Mouse (Mus musculus): Measurements from ENCODE around the gene Hspa4. TPM values are rescaled to one million over a fixed set of nuclear protein-coding genes. Genes with fewer than 3 reads are reported as not detected.

Hspa4 gene
- total and polyA plus RNA-seq, 3 experiments, result 184 to 585 (median 363) TPM

DNA sequence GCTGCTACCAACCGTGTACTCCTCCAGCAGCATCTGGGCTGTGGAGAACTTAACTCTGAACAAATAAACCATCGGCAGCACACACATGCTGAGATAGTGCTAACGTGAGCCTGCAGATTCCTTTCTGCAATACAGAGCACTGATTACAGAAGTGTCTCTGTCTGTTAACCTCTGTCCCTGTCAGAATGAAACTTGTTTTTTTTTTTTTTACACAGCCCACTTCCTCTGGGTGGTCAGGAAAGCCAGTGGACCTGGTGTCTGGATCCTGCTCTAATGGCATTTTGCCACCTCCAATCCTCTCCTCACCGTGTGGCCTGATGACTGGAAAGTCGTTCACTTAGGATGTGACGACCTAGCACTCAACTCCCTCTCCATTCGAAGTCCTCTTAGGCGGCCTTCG, 66.7 kb downstream of the Hspa4 start:
- Histone ChIP-seq H3K79me2 (replicated peaks; ENCODE audit: control insufficient read depth, extremely low read depth, insufficient read depth, poor library complexity, severe bottlenecking) (no peaks in the 10 kb centered on the region), H3K27me3 (replicated peaks) (no peaks in the 10 kb centered on the region), H3K9ac (ENCODE audit: insufficient read depth, low read depth) (no peak overlapping the region), H3K4me2 (ENCODE audit: insufficient read depth, low read depth, poor library complexity, severe bottlenecking) (no peak overlapping the region), H3K36me3 (replicated peaks in 1 of 2; ENCODE audit: control insufficient read depth in 1 of 2, insufficient read depth in 1 of 2, low read length in 1 of 2) (no peaks in the 10 kb centered on the region), H3K4me3 (replicated peaks in 1 of 3; ENCODE audit: low read depth in 2 of 3, low read length in 2 of 3, poor library complexity in 1 of 3) (no peak overlapping the region), H3K9me3 (replicated peaks; ENCODE audit: low read length) (peaks cover 9% of the 10 kb centered on the region), H3K4me1 (ENCODE audit: control insufficient read depth in 1 of 2, insufficient read depth in 2 of 2) (peaks cover 6 to 12% of the 10 kb centered on the region in 2 experiments; a peak in 3 of 4 replicates), H3K27ac (ENCODE audit: insufficient read depth, low read depth) (no peak overlapping the region)
- in situ Hi-C loops (cut with MboI; ENCODE audit: low pct_ligation_motif_present, low pct_unique_long_range_greater_than_20kb, low sequenced_read_pairs) (no loop called here), dilution Hi-C loops (cut with MboI; ENCODE audit: extremely low pct_ligation_motif_present, extremely low pct_unique_long_range_greater_than_20kb, low sequenced_read_pairs) (no loop called here)
- DNase-seq (ENCODE audit: extremely low read depth), result no peak
- TF ChIP-seq ZMIZ1 (IDR thresholded peaks at IDR 0.05; ENCODE audit: low read depth, low read length) (no peak), IRF4 (IDR thresholded peaks at IDR 0.05; ENCODE audit: low read depth, low read length) (peak; percentile 28; the same call in 1 of the 2 replicates), ZNF384 (IDR thresholded peaks at IDR 0.05; ENCODE audit: low read depth, low read length) (peak; percentile 88)

- H3K36me3 ChIP-seq (replicated peaks in 1 of 2; ENCODE audit: control insufficient read depth in 1 of 2, insufficient read depth in 1 of 2, low read length in 1 of 2), result no peaks in the 10 kb centered on the region
- H3K27me3 ChIP-seq (replicated peaks), result no peaks in the 10 kb centered on the region
- no peaks in the 10 kb centered on the region for H3K79me2 ChIP-seq (replicated peaks; ENCODE audit: control insufficient read depth, extremely low read depth, insufficient read depth, poor library complexity, severe bottlenecking)
- no peak overlapping the region for H3K4me3 ChIP-seq (replicated peaks in 1 of 3; ENCODE audit: low read depth in 2 of 3, low read length in 2 of 3, poor library complexity in 1 of 3)
- H3K27ac ChIP-seq (ENCODE audit: insufficient read depth, low read depth), result no peak overlapping the region
- in situ Hi-C loops (cut with MboI; ENCODE audit: low pct_ligation_motif_present, low pct_unique_long_range_greater_than_20kb, low sequenced_read_pairs), result no loop called here
- no peak for TF ChIP-seq MAX (IDR thresholded peaks at IDR 0.05; ENCODE audit: low read length)
- H3K4me1 ChIP-seq (ENCODE audit: control insufficient read depth in 1 of 2, insufficient read depth in 2 of 2), result peaks cover 6 to 12% of the 10 kb centered on the region in 2 experiments; a peak in 3 of 4 replicates
- H3K9me3 ChIP-seq (replicated peaks; ENCODE audit: low read length), result peaks cover 7% of the 10 kb centered on the region
- no peak for DNase-seq (ENCODE audit: extremely low read depth)
- H3K9ac ChIP-seq (ENCODE audit: insufficient read depth, low read depth), result no peak overlapping the region
- dilution Hi-C loops (cut with MboI; ENCODE audit: extremely low pct_ligation_motif_present, extremely low pct_unique_long_range_greater_than_20kb, low sequenced_read_pairs), result no loop called here
- H3K4me2 ChIP-seq (ENCODE audit: insufficient read depth, low read depth, poor library complexity, severe bottlenecking), result no peak overlapping the region
Measured at GRCm38 (mm10) chr11:53231836-53232235, 68.4 kb downstream of the Hspa4 start.

DNA sequence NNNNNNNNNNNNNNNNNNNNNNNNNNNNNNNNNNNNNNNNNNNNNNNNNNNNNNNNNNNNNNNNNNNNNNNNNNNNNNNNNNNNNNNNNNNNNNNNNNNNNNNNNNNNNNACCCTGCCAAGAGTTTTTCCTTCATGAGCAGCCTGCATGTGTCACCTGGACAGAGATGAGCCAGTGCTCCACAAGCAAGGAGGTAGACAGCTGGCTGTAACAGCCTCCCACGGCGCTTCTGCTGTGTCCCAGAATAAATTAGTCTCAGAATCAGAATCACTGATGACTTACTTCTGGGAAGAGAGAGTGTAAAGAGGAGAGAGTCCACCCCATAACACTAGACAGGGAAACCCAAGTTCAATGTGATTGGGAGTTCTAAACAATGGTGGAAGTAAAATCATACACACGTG, 71.2 kb downstream of the Hspa4 start:
- no peak for DNase-seq (ENCODE audit: extremely low read depth)
- Histone ChIP-seq H3K27me3 (replicated peaks) (peaks cover 9% of the 10 kb centered on the region), H3K9me3 (replicated peaks; ENCODE audit: low read length) (peaks cover 4% of the 10 kb centered on the region), H3K27ac (ENCODE audit: insufficient read depth, low read depth) (no peak overlapping the region), H3K79me2 (replicated peaks; ENCODE audit: control insufficient read depth, extremely low read depth, insufficient read depth, poor library complexity, severe bottlenecking) (no peaks in the 10 kb centered on the region), H3K36me3 (replicated peaks in 1 of 2; ENCODE audit: control insufficient read depth in 1 of 2, insufficient read depth in 1 of 2, low read length in 1 of 2) (no peaks in the 10 kb centered on the region), H3K4me2 (ENCODE audit: insufficient read depth, low read depth, poor library complexity, severe bottlenecking) (no peak overlapping the region), H3K9ac (ENCODE audit: insufficient read depth, low read depth) (no peak overlapping the region), H3K4me3 (replicated peaks in 1 of 3; ENCODE audit: low read depth in 2 of 3, low read length in 2 of 3, poor library complexity in 1 of 3) (no peak overlapping the region), H3K4me1 (ENCODE audit: control insufficient read depth in 1 of 2, insufficient read depth in 2 of 2) (peaks cover 6 to 12% of the 10 kb centered on the region in 2 experiments; a peak in 3 of 4 replicates)
- TF ChIP-seq UBTF (IDR thresholded peaks at IDR 0.05; ENCODE audit: low read depth, low read length), result no peak
- TF ChIP-seq MAFK (IDR thresholded peaks at IDR 0.05; ENCODE audit: insufficient replicate concordance, low read length), result no peak
- TF ChIP-seq TBP (conservative IDR thresholded peaks at IDR 0.05; ENCODE audit: low read depth, low read length), result no peak
- TF ChIP-seq GABPA (IDR thresholded peaks at IDR 0.05; ENCODE audit: insufficient replicate concordance, low read depth, low read length), result no peak
- no peak for TF ChIP-seq HCFC1 (IDR thresholded peaks at IDR 0.05; ENCODE audit: low read depth, low read length)
- no peak for TF ChIP-seq RAD21 (IDR thresholded peaks at IDR 0.05; ENCODE audit: low read depth, low read length)
- no peak for TF ChIP-seq MAZ (IDR thresholded peaks at IDR 0.05; ENCODE audit: low read depth, low read length)
- dilution Hi-C loops (cut with MboI; ENCODE audit: extremely low pct_ligation_motif_present, extremely low pct_unique_long_range_greater_than_20kb, low sequenced_read_pairs), result no loop called here
- in situ Hi-C loops (cut with MboI; ENCODE audit: low pct_ligation_motif_present, low pct_unique_long_range_greater_than_20kb, low sequenced_read_pairs), result no loop called here
